Mouse (Mus musculus): ENCODE results near the gene Asrgl1. TPM values are rescaled to one million over a fixed set of nuclear protein-coding genes. Genes with fewer than 3 reads are reported as not detected.

Asrgl1 gene
- polyA plus RNA-seq, 1 experiment, result 3.6 TPM

DNA sequence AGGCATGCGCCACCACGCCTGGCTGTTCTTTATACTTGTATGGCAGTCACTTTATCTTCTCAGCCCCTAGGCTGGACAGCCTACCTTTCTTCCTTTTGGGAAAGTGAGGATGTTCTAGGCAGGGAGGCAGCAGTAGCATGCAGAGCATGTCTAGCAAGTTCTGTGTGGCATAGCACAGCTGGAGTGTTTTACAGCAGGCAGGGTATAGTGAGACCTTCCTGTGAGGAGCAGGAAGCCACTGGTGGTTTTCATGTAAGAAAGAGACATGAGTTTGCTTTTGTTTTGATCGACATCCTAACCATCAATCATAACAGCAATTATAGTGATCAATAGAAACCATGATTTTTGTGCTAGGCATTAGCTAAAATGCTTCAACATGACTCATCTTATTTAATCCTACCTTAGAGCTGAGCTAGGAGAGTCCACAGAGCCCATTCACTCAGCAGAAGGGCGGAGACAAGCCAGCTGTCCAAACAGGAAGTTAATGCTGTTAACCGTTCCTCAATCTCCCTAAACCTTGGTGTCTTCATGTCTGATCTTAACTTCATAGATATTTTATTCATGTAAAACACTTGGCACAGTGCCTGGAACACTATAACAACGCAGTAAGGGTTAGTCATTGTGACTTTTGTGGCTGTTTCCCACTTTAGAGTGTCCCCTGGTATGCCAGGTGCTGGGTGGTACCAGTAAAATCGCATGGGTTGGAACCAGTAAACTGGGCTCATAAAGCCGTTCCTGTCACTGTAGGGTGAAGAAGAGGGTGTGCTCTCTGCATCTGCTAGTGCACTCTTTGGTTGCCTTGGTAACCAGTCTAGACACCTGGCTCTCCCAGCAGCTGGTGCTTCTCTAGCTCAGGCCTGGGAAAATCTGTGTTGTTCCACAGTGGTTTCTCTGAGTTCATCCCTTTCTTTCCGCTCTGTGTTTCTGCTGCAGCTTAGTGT, 69.5 kb downstream of the Asrgl1 start:
- Histone ChIP-seq H3K9me3 (ENCODE audit: control insufficient read depth, low read length) (no peaks in the 10 kb centered on the region), H3K36me3 (ENCODE audit: control insufficient read depth) (no peaks in the 10 kb centered on the region), H3K27me3 (ENCODE audit: control insufficient read depth) (no peaks in the 10 kb centered on the region), H3K4me1 (ENCODE audit: control insufficient read depth) (peaks cover 2% of the 10 kb centered on the region), H3K4me3 (replicated peaks) (no peak overlapping the region)
- TF ChIP-seq GATA1 (IDR thresholded peaks at IDR 0.05; ENCODE audit: low read length) (no peak), TAL1 (IDR thresholded peaks at IDR 0.05; ENCODE audit: low read length) (no peak)

DNA sequence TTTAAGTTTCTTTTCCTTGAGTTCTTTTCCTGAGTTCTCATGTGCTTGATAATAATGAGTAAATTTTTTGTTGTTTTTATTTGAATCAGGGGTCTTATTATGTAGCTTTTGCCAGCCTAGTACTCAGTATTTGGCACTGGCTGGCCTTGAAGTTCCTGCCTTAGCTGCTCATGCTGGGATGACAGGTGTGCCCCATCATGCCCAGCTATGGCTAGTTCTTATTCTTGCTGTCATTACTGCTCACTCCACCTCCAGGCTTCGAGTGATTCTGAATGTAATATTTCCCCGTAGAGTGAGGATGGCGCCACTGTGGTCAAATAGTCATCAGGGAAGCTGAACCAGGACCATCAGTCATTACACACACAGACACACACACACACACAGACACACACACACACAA, 71.6 kb downstream of the Asrgl1 start:
- H3K4me3 ChIP-seq (replicated peaks), result no peak overlapping the region
- TF ChIP-seq TAL1 (IDR thresholded peaks at IDR 0.05; ENCODE audit: low read length), result no peak
- no peak for TF ChIP-seq GATA1 (IDR thresholded peaks at IDR 0.05; ENCODE audit: low read length)
- no peaks in the 10 kb centered on the region for H3K36me3 ChIP-seq (ENCODE audit: control insufficient read depth)
- H3K4me1 ChIP-seq (ENCODE audit: control insufficient read depth), result peaks cover 6% of the 10 kb centered on the region
- H3K9me3 ChIP-seq (ENCODE audit: control insufficient read depth, low read length), result no peaks in the 10 kb centered on the region
- no peaks in the 10 kb centered on the region for H3K27me3 ChIP-seq (ENCODE audit: control insufficient read depth)

DNA sequence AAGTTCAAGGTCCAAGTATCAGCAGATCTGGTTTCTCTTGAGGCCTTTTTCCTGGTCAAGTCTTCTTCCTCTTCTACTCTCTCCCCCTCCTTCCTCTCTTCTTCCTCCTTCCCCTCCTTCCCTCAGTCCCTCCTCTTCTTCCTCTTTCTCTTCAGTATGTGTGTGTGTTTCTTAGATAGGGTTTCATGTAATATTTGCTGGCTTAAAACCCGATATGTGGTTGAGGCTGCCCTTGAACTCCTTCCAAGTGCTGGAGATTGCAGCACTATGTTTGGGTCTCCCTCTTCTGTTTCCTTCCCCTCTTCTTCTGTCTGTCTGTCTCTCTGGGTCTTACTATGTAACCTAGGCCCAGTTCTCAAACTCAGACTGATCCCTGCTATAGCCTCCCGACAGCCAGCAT, 72.6 kb downstream of the Asrgl1 start:
- H3K36me3 ChIP-seq (ENCODE audit: control insufficient read depth), result no peaks in the 10 kb centered on the region
- no peak for TF ChIP-seq TAL1 (IDR thresholded peaks at IDR 0.05; ENCODE audit: low read length)
- TF ChIP-seq GATA1 (IDR thresholded peaks at IDR 0.05; ENCODE audit: low read length), result no peak
- H3K27me3 ChIP-seq (ENCODE audit: control insufficient read depth), result no peaks in the 10 kb centered on the region
- no peaks in the 10 kb centered on the region for H3K9me3 ChIP-seq (ENCODE audit: control insufficient read depth, low read length)
- peaks cover 11% of the 10 kb centered on the region for H3K4me1 ChIP-seq (ENCODE audit: control insufficient read depth)
- no peak overlapping the region for H3K4me3 ChIP-seq (replicated peaks)

DNA sequence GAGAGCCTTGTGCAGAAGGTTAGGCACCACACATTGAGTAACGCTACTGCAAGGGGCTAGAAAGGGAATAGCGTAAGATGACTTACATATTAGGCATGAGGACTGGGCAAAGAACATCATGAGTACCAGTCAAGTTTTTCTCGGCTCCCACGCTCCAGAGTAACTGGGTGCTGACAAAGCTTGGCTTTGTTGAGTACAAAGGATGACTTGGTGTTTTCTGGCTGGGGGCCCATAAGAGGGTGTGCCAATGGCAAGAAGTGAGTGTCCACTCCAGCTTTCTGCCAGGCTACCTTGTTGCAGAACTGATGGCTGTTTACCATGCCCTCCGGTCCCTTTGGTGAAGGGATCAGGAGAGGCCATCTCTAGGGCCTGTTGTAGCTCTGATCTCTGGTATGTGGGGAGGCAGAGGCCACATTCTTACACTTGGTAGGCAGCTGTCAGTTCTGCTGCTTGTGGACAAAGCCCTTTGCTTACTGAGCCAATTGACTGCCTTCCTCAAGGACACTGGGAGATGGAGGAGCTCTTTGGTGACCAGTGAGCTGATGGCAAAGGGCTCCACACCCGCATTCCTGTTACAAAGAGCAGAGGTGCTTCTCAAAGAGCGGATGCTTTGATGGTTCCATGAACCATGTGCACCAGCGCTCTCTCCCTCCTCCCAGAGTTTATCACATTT, 74.1 kb downstream of the Asrgl1 start:
- Histone ChIP-seq H3K36me3 (ENCODE audit: control insufficient read depth) (no peaks in the 10 kb centered on the region), H3K27me3 (ENCODE audit: control insufficient read depth) (no peaks in the 10 kb centered on the region), H3K4me1 (ENCODE audit: control insufficient read depth) (peaks cover 13% of the 10 kb centered on the region), H3K4me3 (replicated peaks) (no peak overlapping the region), H3K9me3 (ENCODE audit: control insufficient read depth, low read length) (no peaks in the 10 kb centered on the region)
- TF ChIP-seq TAL1 (IDR thresholded peaks at IDR 0.05; ENCODE audit: low read length) (no peak), GATA1 (IDR thresholded peaks at IDR 0.05; ENCODE audit: low read length) (no peak)

DNA sequence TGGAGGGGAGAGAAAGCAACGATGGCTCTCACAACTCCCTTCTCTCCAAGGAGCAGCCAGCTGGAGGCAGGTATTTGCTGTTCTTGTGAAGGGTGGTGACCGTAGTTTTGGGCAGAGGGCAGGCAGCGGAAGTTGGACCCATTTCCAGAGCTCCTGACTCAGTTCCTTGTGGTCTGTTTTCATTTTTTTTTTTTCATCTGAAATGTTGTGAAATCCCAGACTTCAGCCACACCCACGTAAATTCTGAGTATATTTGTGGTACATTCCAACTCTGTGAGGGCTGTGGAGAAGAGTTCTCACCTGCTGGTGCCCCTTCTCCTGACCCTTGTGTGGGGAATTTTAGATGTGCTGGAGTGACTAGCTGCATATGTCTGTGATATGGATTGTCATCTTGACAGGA, 75.3 kb downstream of the Asrgl1 start:
- no peak for TF ChIP-seq GATA1 (IDR thresholded peaks at IDR 0.05; ENCODE audit: low read length)
- no peak for TF ChIP-seq TAL1 (IDR thresholded peaks at IDR 0.05; ENCODE audit: low read length)
- Histone ChIP-seq H3K27me3 (ENCODE audit: control insufficient read depth) (no peaks in the 10 kb centered on the region), H3K36me3 (ENCODE audit: control insufficient read depth) (no peaks in the 10 kb centered on the region), H3K4me3 (replicated peaks) (no peak overlapping the region), H3K9me3 (ENCODE audit: control insufficient read depth, low read length) (no peaks in the 10 kb centered on the region), H3K4me1 (ENCODE audit: control insufficient read depth) (peaks cover 11% of the 10 kb centered on the region)

Other genes with a start within 250 kb of the Asrgl1 start
- gene 1810009A15Rik, start 246.8 kb downstream of the Asrgl1 start, polyA plus RNA-seq (2012), result 6.6 and 7.7 TPM in 2 replicates
- not detected in 2 replicates for gene Gm49416, start 246.7 kb downstream of the Asrgl1 start, polyA plus RNA-seq (2012)
- 3.1 and 3.7 TPM in 2 replicates for gene Ints5, start 242.6 kb downstream of the Asrgl1 start, polyA plus RNA-seq (2012)
- gene Ganab, start 237.6 kb downstream of the Asrgl1 start, polyA plus RNA-seq (2012), result 1.9 and 2.5 TPM in 2 replicates
- 15.8 and 16.4 TPM in 2 replicates for gene B3gat3, start 215.3 kb downstream of the Asrgl1 start, polyA plus RNA-seq (2012)
- gene Rom1, start 206.3 kb downstream of the Asrgl1 start, polyA plus RNA-seq (2012), result 0.42 and 0.57 TPM in 2 replicates
- 1.3 and 1.4 TPM in 2 replicates for gene Eml3, start 206.1 kb downstream of the Asrgl1 start, polyA plus RNA-seq (2012)
- gene Mta2, start 193.8 kb downstream of the Asrgl1 start, polyA plus RNA-seq (2012), result 2.2 and 3.4 TPM in 2 replicates
- gene Tut1, start 181.8 kb downstream of the Asrgl1 start, polyA plus RNA-seq (2012), result 1.6 TPM in 2 replicates
- gene Eef1g, start 168.6 kb downstream of the Asrgl1 start, polyA plus RNA-seq (2012), result 5.4 and 8.2 TPM in 2 replicates
- gene Ahnak, start 146.4 kb downstream of the Asrgl1 start, polyA plus RNA-seq (2012), result 0.01 and 0.05 TPM in 2 replicates
- not detected in 2 replicates for gene Scgb1a1, start 47.7 kb downstream of the Asrgl1 start, polyA plus RNA-seq (2012)

Measured in erythroblast, embryonic 14.5 days (primary cell).